Mouse (Mus musculus): ENCODE results near the gene Ago4. TPM values are rescaled to one million over a fixed set of nuclear protein-coding genes. Genes with fewer than 3 reads are reported as not detected.

The Ago4 gene
- polyA plus RNA-seq, 1 experiment from 2014 or later, result 12.4 TPM

- no peak overlapping the region for H3K27ac ChIP-seq (replicated peaks; ENCODE audit: low read depth, low read length)
- peak; percentile 80 for DNase-seq
- no peak for ATAC-seq (ENCODE audit: low FRiP score, low TSS enrichment)
- no peak overlapping the region for H3K4me3 ChIP-seq (replicated peaks; ENCODE audit: low read depth, low read length)
- no peaks in the 10 kb centered on the region for H3K4me1 ChIP-seq (ENCODE audit: control insufficient read depth, insufficient read depth, low read length)
- no peaks in the 10 kb centered on the region for H3K36me3 ChIP-seq (ENCODE audit: control insufficient read depth, insufficient read depth, low read length)
- no peaks in the 10 kb centered on the region for H3K9me3 ChIP-seq (ENCODE audit: control insufficient read depth, low read length)
- 32% methylated on average over 3 of the region's 3 CpGs for WGBS
- H3K4me2 ChIP-seq (ENCODE audit: low read length), result no peak overlapping the region
- no peaks in the 10 kb centered on the region for H3K27me3 ChIP-seq (ENCODE audit: control insufficient read depth, insufficient read depth, low read length)
- no peak overlapping the region for H3K9ac ChIP-seq (replicated peaks; ENCODE audit: low read length)
Observed at GRCm38 (mm10) chr4:126554462-126554861, 21.2 kb upstream of the Ago4 start.

- 93% methylated on average over 1 of the region's 1 CpGs for WGBS
- Histone ChIP-seq H3K4me3 (replicated peaks; ENCODE audit: low read depth, low read length) (no peak overlapping the region), H3K27ac (replicated peaks; ENCODE audit: low read depth, low read length) (no peak overlapping the region), H3K27me3 (ENCODE audit: control insufficient read depth, insufficient read depth, low read length) (no peaks in the 10 kb centered on the region), H3K4me2 (ENCODE audit: low read length) (no peak overlapping the region), H3K4me1 (ENCODE audit: control insufficient read depth, insufficient read depth, low read length) (no peaks in the 10 kb centered on the region), H3K9me3 (ENCODE audit: control insufficient read depth, low read length) (no peaks in the 10 kb centered on the region; the same call in 1 of the 2 replicates), H3K9ac (replicated peaks; ENCODE audit: low read length) (no peak overlapping the region), H3K36me3 (ENCODE audit: control insufficient read depth, insufficient read depth, low read length) (no peaks in the 10 kb centered on the region)
- DNase-seq (no peak), ATAC-seq (ENCODE audit: low FRiP score, low TSS enrichment) (no peak)
Observed at GRCm38 (mm10) chr4:126553685-126554084, 20.4 kb upstream of the Ago4 start.

- DNase-seq, result no peak
- 65% methylated on average over 8 of the region's 8 CpGs for WGBS
- H3K27me3 ChIP-seq (ENCODE audit: control insufficient read depth, insufficient read depth, low read length), result no peaks in the 10 kb centered on the region
Observed at GRCm38 (mm10) chr4:126553105-126553504, 19.8 kb upstream of the Ago4 start.

GRCm38 (mm10) chr4:126552136-126552535 is 18.9 kb upstream of the Ago4 start:
- no peaks in the 10 kb centered on the region for H3K4me1 ChIP-seq (ENCODE audit: control insufficient read depth, insufficient read depth, low read length)
- 84% methylated on average over 7 of the region's 7 CpGs for WGBS
- no peak overlapping the region for H3K4me3 ChIP-seq (replicated peaks; ENCODE audit: low read depth, low read length)
- DNase-seq (no peak), ATAC-seq (ENCODE audit: low FRiP score, low TSS enrichment) (no peak)
- no peak overlapping the region for H3K27ac ChIP-seq (replicated peaks; ENCODE audit: low read depth, low read length)
- H3K27me3 ChIP-seq (ENCODE audit: control insufficient read depth, insufficient read depth, low read length), result no peaks in the 10 kb centered on the region
- H3K9ac ChIP-seq (replicated peaks; ENCODE audit: low read length), result no peak overlapping the region
- H3K4me2 ChIP-seq (ENCODE audit: low read length), result no peak overlapping the region
- H3K36me3 ChIP-seq (ENCODE audit: control insufficient read depth, insufficient read depth, low read length), result no peaks in the 10 kb centered on the region
- H3K9me3 ChIP-seq (ENCODE audit: control insufficient read depth, low read length), result no peaks in the 10 kb centered on the region; the same call in 1 of the 2 replicates

More at GRCm38 (mm10) chr4:126553105-126553504, 19.8 kb upstream of the Ago4 start:
- H3K27ac ChIP-seq (replicated peaks; ENCODE audit: low read depth, low read length), result no peak overlapping the region
- H3K4me2 ChIP-seq (ENCODE audit: low read length), result no peak overlapping the region
- no peaks in the 10 kb centered on the region for H3K36me3 ChIP-seq (ENCODE audit: control insufficient read depth, insufficient read depth, low read length)
- H3K9me3 ChIP-seq (ENCODE audit: control insufficient read depth, low read length), result no peaks in the 10 kb centered on the region; the same call in 1 of the 2 replicates
- no peak overlapping the region for H3K4me3 ChIP-seq (replicated peaks; ENCODE audit: low read depth, low read length)
- no peak for ATAC-seq (ENCODE audit: low FRiP score, low TSS enrichment)
- no peak overlapping the region for H3K9ac ChIP-seq (replicated peaks; ENCODE audit: low read length)
- no peaks in the 10 kb centered on the region for H3K4me1 ChIP-seq (ENCODE audit: control insufficient read depth, insufficient read depth, low read length)

- ATAC-seq (ENCODE audit: low FRiP score, low TSS enrichment) (no peak), DNase-seq (no peak)
- Histone ChIP-seq H3K27me3 (ENCODE audit: control insufficient read depth, insufficient read depth, low read length) (no peaks in the 10 kb centered on the region), H3K4me3 (replicated peaks; ENCODE audit: low read depth, low read length) (no peak overlapping the region), H3K36me3 (ENCODE audit: control insufficient read depth, insufficient read depth, low read length) (no peaks in the 10 kb centered on the region), H3K4me2 (ENCODE audit: low read length) (no peak overlapping the region), H3K9me3 (ENCODE audit: control insufficient read depth, low read length) (no peaks in the 10 kb centered on the region; the same call in 1 of the 2 replicates), H3K9ac (replicated peaks; ENCODE audit: low read length) (no peak overlapping the region), H3K4me1 (ENCODE audit: control insufficient read depth, insufficient read depth, low read length) (no peaks in the 10 kb centered on the region), H3K27ac (replicated peaks; ENCODE audit: low read depth, low read length) (no peak overlapping the region)
- WGBS, result 77% methylated on average over 2 of the region's 2 CpGs
Observed at GRCm38 (mm10) chr4:126546183-126546582, 12.9 kb upstream of the Ago4 start.

- WGBS, result 72% methylated on average over 7 of the region's 7 CpGs
- no peak for ATAC-seq (ENCODE audit: low FRiP score, low TSS enrichment)
Observed at GRCm38 (mm10) chr4:126545703-126546102, 12.4 kb upstream of the Ago4 start.

GRCm38 (mm10) chr4:126545016-126545415 is 11.7 kb upstream of the Ago4 start:
- no peaks in the 10 kb centered on the region for H3K4me1 ChIP-seq (ENCODE audit: control insufficient read depth, insufficient read depth, low read length)
- H3K36me3 ChIP-seq (ENCODE audit: control insufficient read depth, insufficient read depth, low read length), result no peaks in the 10 kb centered on the region
- H3K4me3 ChIP-seq (replicated peaks; ENCODE audit: low read depth, low read length), result no peak overlapping the region
- 71% methylated on average over 1 of the region's 1 CpGs for WGBS
- no peaks in the 10 kb centered on the region; the same call in 1 of the 2 replicates for H3K9me3 ChIP-seq (ENCODE audit: control insufficient read depth, low read length)
- H3K9ac ChIP-seq (replicated peaks; ENCODE audit: low read length), result no peak overlapping the region
- H3K27ac ChIP-seq (replicated peaks; ENCODE audit: low read depth, low read length), result no peak overlapping the region
- H3K4me2 ChIP-seq (ENCODE audit: low read length), result no peak overlapping the region
- ATAC-seq (ENCODE audit: low FRiP score, low TSS enrichment), result no peak
- no peaks in the 10 kb centered on the region for H3K27me3 ChIP-seq (ENCODE audit: control insufficient read depth, insufficient read depth, low read length)
- DNase-seq, result no peak

More at GRCm38 (mm10) chr4:126545703-126546102, 12.4 kb upstream of the Ago4 start:
- Histone ChIP-seq H3K9ac (replicated peaks; ENCODE audit: low read length) (no peak overlapping the region), H3K27me3 (ENCODE audit: control insufficient read depth, insufficient read depth, low read length) (no peaks in the 10 kb centered on the region), H3K36me3 (ENCODE audit: control insufficient read depth, insufficient read depth, low read length) (no peaks in the 10 kb centered on the region), H3K4me2 (ENCODE audit: low read length) (no peak overlapping the region), H3K4me3 (replicated peaks; ENCODE audit: low read depth, low read length) (no peak overlapping the region), H3K9me3 (ENCODE audit: control insufficient read depth, low read length) (no peaks in the 10 kb centered on the region; the same call in 1 of the 2 replicates), H3K27ac (replicated peaks; ENCODE audit: low read depth, low read length) (no peak overlapping the region), H3K4me1 (ENCODE audit: control insufficient read depth, insufficient read depth, low read length) (no peaks in the 10 kb centered on the region)
- DNase-seq, result no peak

GRCm38 (mm10) chr4:126542838-126543237 is 9.6 kb upstream of the Ago4 start:
- Histone ChIP-seq H3K4me2 (ENCODE audit: low read length) (no peak overlapping the region), H3K4me1 (ENCODE audit: control insufficient read depth, insufficient read depth, low read length) (no peaks in the 10 kb centered on the region), H3K36me3 (ENCODE audit: control insufficient read depth, insufficient read depth, low read length) (no peaks in the 10 kb centered on the region), H3K4me3 (replicated peaks; ENCODE audit: low read depth, low read length) (no peak overlapping the region), H3K27me3 (ENCODE audit: control insufficient read depth, insufficient read depth, low read length) (no peaks in the 10 kb centered on the region), H3K27ac (replicated peaks; ENCODE audit: low read depth, low read length) (no peak overlapping the region), H3K9ac (replicated peaks; ENCODE audit: low read length) (no peak overlapping the region), H3K9me3 (ENCODE audit: control insufficient read depth, low read length) (no peaks in the 10 kb centered on the region)
- DNase-seq (no peak), ATAC-seq (ENCODE audit: low FRiP score, low TSS enrichment) (no peak)
- 67% methylated on average over 7 of the region's 7 CpGs for WGBS

- 87% methylated on average over 3 of the region's 3 CpGs for WGBS
- DNase-seq (no peak), ATAC-seq (ENCODE audit: low FRiP score, low TSS enrichment) (no peak)
- no peak overlapping the region for H3K27ac ChIP-seq (replicated peaks; ENCODE audit: low read depth, low read length)
- no peak overlapping the region for H3K4me2 ChIP-seq (ENCODE audit: low read length)
- no peaks in the 10 kb centered on the region for H3K4me1 ChIP-seq (ENCODE audit: control insufficient read depth, insufficient read depth, low read length)
- no peak overlapping the region for H3K4me3 ChIP-seq (replicated peaks; ENCODE audit: low read depth, low read length)
- no peaks in the 10 kb centered on the region for H3K9me3 ChIP-seq (ENCODE audit: control insufficient read depth, low read length)
- no peaks in the 10 kb centered on the region for H3K27me3 ChIP-seq (ENCODE audit: control insufficient read depth, insufficient read depth, low read length)
- no peaks in the 10 kb centered on the region for H3K36me3 ChIP-seq (ENCODE audit: control insufficient read depth, insufficient read depth, low read length)
- no peak overlapping the region for H3K9ac ChIP-seq (replicated peaks; ENCODE audit: low read length)
Observed at GRCm38 (mm10) chr4:126540487-126541071, 7.3 kb upstream of the Ago4 start.
